Mouse (Mus musculus) liver, embryonic 15.5 days (tissue): Measurements from ENCODE around the gene Gm42742. TPM values are rescaled to one million over a fixed set of nuclear protein-coding genes. Genes with fewer than 3 reads are reported as not detected.

Source experiments
- ATAC-seq: fragments of 200-750 bp; cut with Nextera tagmentation; 2 replicates; pipeline ENCODE4 v1.8.0; 2017; ENCODE audit warnings: moderate number of reproducible peaks, mild to moderate bottlenecking, moderate library complexity; ENCODE audit not compliant: insufficient read depth
- H3K27ac ChIP-seq: fragments of 300-500 bp; sonication (generic); replicated peaks from 2 replicates; pipeline ENCODE4 v1.5.1; 2015; ENCODE audit warnings: mild to moderate bottlenecking, inconsistent platforms
- H3K27me3 ChIP-seq: fragments of 300-500 bp; sonication (generic); 2 replicates; pipeline ENCODE4 v1.6.1; 2015; ENCODE audit warnings: mild to moderate bottlenecking, inconsistent platforms
- H3K36me3 ChIP-seq: fragments of 300-500 bp; sonication (generic); replicated peaks from 2 replicates; pipeline ENCODE4 v1.6.1; 2015; ENCODE audit warnings: moderate library complexity, mild to moderate bottlenecking, inconsistent platforms
- H3K4me1 ChIP-seq: fragments of 300-500 bp; sonication (generic); replicated peaks from 2 replicates; pipeline ENCODE4 v1.6.1; 2015; ENCODE audit warnings: inconsistent platforms
- H3K4me2 ChIP-seq: fragments of 300-500 bp; sonication (generic); 2 replicates; pipeline ENCODE4 v1.6.1; 2015; ENCODE audit warnings: moderate library complexity, mild to moderate bottlenecking, inconsistent platforms
- H3K4me3 ChIP-seq: fragments of 300-500 bp; sonication (generic); replicated peaks from 2 replicates; pipeline ENCODE4 v1.5.1; 2015; ENCODE audit warnings: mild to moderate bottlenecking, inconsistent platforms
- H3K9ac ChIP-seq: fragments of 300-500 bp; sonication (generic); 2 replicates; pipeline ENCODE4 v1.6.1; 2015; ENCODE audit warnings: moderate library complexity, mild to moderate bottlenecking, inconsistent platforms
- H3K9me3 ChIP-seq: fragments of 300-500 bp; sonication (generic); replicated peaks from 2 replicates; pipeline ENCODE4 v1.6.1; 2016; ENCODE audit warnings: inconsistent platforms
- WGBS: fragments of 180-500 bp; shearing (Covaris S2); methylation state at CpG from one replicate; pipeline ENCODE4 v1.1.7; 2015; ENCODE audit warnings: mixed read lengths; ENCODE audit not compliant: insufficient replicate concordance; 5-methylcytosine and 5-hydroxymethylcytosine counted together
- polyA plus RNA-seq: library from polyadenylated mRNA; unstranded; fragments of >200 nt; fragmentation: Nextera tagmentation; extraction: Ambion mirVana; gene quantifications from 2 replicates; pipeline ENCODE4 v1.2.1, GENCODE M21; 2015

Gene Gm42742
- polyA plus RNA-seq, 1 experiment from 2014 or later = 3.6 TPM

DNA sequence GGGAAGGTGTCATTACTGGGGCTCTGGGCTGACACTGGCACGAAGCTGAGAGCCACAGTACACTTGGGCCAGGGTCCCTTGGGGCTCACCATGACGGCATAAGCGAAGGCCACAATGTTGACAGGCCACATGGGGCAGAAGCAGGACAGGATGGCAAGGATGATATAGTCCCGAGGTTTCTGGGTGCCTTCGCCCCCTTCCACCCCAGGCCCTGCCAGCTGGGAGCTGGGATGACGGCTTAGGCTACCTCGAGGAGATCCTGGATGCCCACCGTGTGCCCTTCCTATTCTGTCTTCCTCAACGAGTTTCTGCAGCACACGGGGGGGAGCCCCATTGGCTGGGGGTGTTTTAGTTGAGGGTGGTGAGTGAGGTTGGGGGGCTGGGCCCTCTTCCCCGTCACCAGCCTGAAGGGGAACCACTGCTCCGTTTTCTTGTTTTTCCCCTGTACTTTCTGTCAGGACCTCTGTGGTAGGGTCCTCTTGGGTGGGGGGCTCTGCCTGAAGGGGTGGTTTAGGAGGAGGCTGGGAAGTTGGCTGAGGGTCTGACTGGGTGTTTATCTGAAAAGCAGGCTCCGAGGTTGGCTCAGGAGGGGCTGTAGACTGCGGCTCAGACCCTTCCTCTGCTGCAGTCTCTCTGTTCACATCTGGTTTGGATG lies 1.5 kb downstream of the Gm42742 start:
- Histone ChIP-seq H3K4me1 (peaks cover 74% of the 10 kb centered on the region), H3K4me2 (no peak overlapping the region), H3K27ac (no peak overlapping the region), H3K4me3 (no peak overlapping the region), H3K9me3 (no peaks in the 10 kb centered on the region), H3K9ac (no peak overlapping the region), H3K27me3 (no peaks in the 10 kb centered on the region), H3K36me3 (peaks cover 39% of the 10 kb centered on the region)
- no peak for ATAC-seq
- 63% methylated on average over 14 of the region's 14 CpGs for WGBS

- H3K27ac ChIP-seq = no peak overlapping the region
- no peak overlapping the region for H3K9ac ChIP-seq
- H3K4me1 ChIP-seq = peaks cover 74% of the 10 kb centered on the region
These were observed 2.2 kb downstream of the Gm42742 start for GRCm38 (mm10) chr7:127018416-127019305.

DNA sequence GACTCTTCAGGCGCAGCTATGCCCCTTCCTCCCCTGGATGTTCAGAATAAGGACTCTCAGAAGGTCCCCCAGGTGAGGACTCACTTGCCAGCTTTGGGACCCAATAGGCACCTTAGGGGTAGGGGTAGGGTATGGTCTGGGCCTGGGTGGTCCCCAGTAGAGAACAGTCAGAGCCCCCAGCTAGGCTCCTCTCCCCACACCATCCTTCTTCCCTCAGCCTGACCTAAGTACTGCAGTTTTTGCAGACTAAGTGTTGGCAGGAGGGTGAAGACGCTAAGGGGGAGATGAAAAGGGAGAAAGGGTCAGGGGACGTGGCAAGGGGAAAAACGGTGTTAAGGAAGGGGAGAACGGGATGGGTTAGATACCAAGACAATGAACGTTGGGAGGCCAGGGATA lies 2.9 kb downstream of the Gm42742 start:
- Histone ChIP-seq H3K9me3 (no peaks in the 10 kb centered on the region), H3K4me1 (peaks cover 74% of the 10 kb centered on the region), H3K4me3 (0 out of 2 replicates have a peak overlapping the region, but pooled peaks have one; percentile 78), H3K27ac (peak overlapping the region; percentile 60), H3K36me3 (peaks cover 24% of the 10 kb centered on the region), H3K4me2 (no peak overlapping the region), H3K9ac (no peak overlapping the region), H3K27me3 (no peaks in the 10 kb centered on the region)
- ATAC-seq = no peak
- WGBS = 44% methylated on average over 6 of the region's 6 CpGs

More at GRCm38 (mm10) chr7:127018416-127019305, 2.2 kb downstream of the Gm42742 start:
- Histone ChIP-seq H3K4me3 (no peak overlapping the region), H3K9me3 (no peaks in the 10 kb centered on the region), H3K27me3 (no peaks in the 10 kb centered on the region), H3K36me3 (peaks cover 32% of the 10 kb centered on the region), H3K4me2 (no peak overlapping the region)
- 81% methylated on average over 15 of the region's 15 CpGs for WGBS
- ATAC-seq = no peak

DNA sequence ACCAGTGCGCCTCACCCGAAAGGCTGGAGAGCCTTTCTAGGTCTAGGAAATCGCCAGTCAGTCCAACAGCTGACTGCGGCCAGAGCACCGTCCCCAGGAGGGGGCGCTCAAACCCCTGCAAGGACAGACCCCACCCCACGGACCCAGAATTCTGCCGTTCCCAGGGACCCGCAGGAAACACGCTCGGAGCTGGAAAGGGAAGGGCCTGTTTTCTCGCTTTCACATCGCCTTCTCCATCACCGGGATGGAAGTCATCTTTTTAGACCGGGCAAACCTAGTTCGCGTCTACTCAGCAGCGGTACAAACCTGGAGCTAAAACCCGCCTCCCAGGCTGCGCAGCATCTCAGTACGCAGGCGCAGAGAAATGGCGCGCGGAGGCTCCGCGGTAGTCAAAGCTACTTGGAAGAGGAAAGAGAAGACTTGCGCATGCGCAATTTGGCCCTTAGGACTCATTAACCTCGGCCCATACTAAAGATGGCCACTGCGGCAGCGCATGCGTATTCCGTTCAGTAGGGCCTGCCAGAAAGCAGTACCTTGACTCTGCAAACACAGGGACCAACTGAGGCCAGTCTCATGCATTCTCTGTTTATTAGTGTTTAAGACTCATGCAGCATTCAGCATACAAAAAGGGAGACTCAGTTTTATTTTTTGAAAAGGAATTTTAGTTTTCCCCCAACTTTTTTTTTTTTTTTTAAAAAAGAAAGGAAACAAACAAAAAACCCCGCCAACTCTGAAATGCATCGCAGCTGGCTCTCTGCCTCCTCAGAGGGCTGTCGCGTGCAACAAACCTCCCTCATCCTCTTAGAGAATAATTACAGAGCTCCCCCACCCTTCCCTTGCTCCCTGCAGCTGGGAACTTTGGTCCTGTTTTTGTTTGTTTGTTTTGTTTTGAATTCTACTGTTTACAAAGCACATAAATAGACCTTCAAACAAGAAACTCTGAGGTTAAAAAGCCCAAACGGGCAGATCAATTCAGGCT lies 3.6 kb downstream of the Gm42742 start, which contains the start of gene Pagr1a:
Gene Pagr1a, minus strand, starts transcription at position 382 of the 979 bp plus-strand sequence.
- H3K27ac ChIP-seq = peak within 1 kb of the TSS; percentile 95
- H3K4me1 ChIP-seq = peaks cover 69% of the 10 kb centered on the region
- H3K4me2 ChIP-seq = peak within 1 kb of the TSS; percentile 96
- H3K27me3 ChIP-seq = no peaks in the 10 kb centered on the region
- WGBS = 4% methylated on average over 39 of the region's 39 CpGs
- peak within 1 kb of the TSS; percentile 89 for H3K9ac ChIP-seq
- H3K4me3 ChIP-seq = peak within 1 kb of the TSS; percentile 78
- ATAC-seq = peak; percentile 83
- H3K36me3 ChIP-seq = peaks cover 21% of the 10 kb centered on the region
- no peaks in the 10 kb centered on the region for H3K9me3 ChIP-seq

DNA sequence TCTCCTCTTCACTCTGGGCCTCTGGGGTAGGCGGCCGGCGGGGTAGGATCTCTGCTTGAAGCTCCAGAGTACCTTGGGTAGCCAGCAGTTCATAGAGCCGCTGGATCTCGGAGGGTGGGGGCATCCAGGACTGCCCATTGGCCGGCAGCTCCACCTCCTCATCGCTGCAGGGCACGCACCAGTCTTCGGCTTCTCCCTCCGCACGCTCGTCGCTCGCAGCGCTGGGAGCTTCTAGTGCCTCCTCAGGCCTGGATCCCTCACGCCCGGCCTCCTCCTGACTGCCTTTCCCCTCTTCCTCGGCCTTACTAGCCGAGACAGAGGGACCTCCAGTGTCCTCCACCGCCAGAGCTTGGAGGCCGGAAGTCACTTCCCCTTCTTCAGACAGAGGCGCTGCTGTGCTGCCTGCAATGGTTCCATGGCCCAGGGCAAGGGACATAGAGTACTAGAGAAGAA lies 4.4 kb downstream of the Gm42742 start:
- H3K27me3 ChIP-seq = no peaks in the 10 kb centered on the region
- peaks cover 66% of the 10 kb centered on the region for H3K4me1 ChIP-seq
- 0% methylated on average over 22 of the region's 22 CpGs for WGBS
- H3K36me3 ChIP-seq = peaks cover 16% of the 10 kb centered on the region
- H3K9me3 ChIP-seq = no peaks in the 10 kb centered on the region
- H3K4me3 ChIP-seq = peak overlapping the region; percentile 78
- peak; percentile 66 for ATAC-seq
- H3K4me2 ChIP-seq = peak overlapping the region; percentile 96
- H3K27ac ChIP-seq = peak overlapping the region; percentile 95
- peak overlapping the region; percentile 89 for H3K9ac ChIP-seq

DNA sequence TGATC lies 4.6 kb downstream of the Gm42742 start, which contains the start of gene Pagr1b:
Gene Pagr1b, minus strand, starts transcription at position 4 of the 5 bp plus-strand sequence.
- no peak for ATAC-seq
- no peaks in the 10 kb centered on the region for H3K27me3 ChIP-seq
- peaks cover 66% of the 10 kb centered on the region for H3K4me1 ChIP-seq
- peak within 1 kb of the TSS; percentile 89 for H3K9ac ChIP-seq
- peak within 1 kb of the TSS; percentile 78 for H3K4me3 ChIP-seq
- H3K9me3 ChIP-seq = no peaks in the 10 kb centered on the region
- peak within 1 kb of the TSS; percentile 96 for H3K4me2 ChIP-seq
- H3K27ac ChIP-seq = peak within 1 kb of the TSS; percentile 95
- H3K36me3 ChIP-seq = peaks cover 16% of the 10 kb centered on the region

GRCm38 (mm10) chr7:127016081-127016480 lies 4.8 kb downstream of the Gm42742 start:
- peak; percentile 32 for ATAC-seq
- Histone ChIP-seq H3K27ac (peak overlapping the region; percentile 95), H3K4me3 (peak overlapping the region; percentile 78), H3K4me2 (peak overlapping the region; percentile 96), H3K4me1 (peaks cover 66% of the 10 kb centered on the region), H3K27me3 (no peaks in the 10 kb centered on the region), H3K9ac (peak overlapping the region; percentile 89), H3K36me3 (peaks cover 16% of the 10 kb centered on the region), H3K9me3 (no peaks in the 10 kb centered on the region)
- WGBS = 3% methylated on average over 10 of the region's 10 CpGs

DNA sequence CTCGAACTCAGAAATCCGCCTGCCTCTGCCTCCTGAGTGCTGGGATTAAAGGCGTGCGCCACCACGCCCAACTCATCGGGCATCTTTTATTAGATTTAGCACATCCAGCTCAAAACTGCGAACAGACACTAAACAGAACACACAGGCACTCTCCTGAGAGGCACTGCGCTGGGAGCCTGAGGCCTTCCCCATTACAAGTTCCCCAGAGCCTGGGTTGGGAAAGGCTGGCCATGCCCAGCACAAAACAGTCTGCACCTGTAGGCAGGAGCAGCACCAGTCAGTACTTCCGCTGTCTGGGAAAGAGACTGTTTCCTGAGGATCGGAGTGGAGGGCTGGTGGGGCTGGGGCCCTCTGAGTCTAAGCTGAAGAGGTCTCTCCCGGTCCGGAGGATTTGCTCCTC lies 5.9 kb downstream of the Gm42742 start:
- peaks cover 16% of the 10 kb centered on the region for H3K36me3 ChIP-seq
- H3K27ac ChIP-seq = peak overlapping the region; percentile 95; the same call in 1 of the 2 replicates
- no peaks in the 10 kb centered on the region for H3K9me3 ChIP-seq
- H3K4me1 ChIP-seq = peaks cover 63% of the 10 kb centered on the region
- H3K4me3 ChIP-seq = peak overlapping the region; percentile 78; the same call in 1 of the 2 replicates
- no peak for ATAC-seq
- peak overlapping the region; percentile 96 for H3K4me2 ChIP-seq
- no peaks in the 10 kb centered on the region for H3K27me3 ChIP-seq
- no peak overlapping the region for H3K9ac ChIP-seq
- 87% methylated on average over 12 of the region's 12 CpGs for WGBS

DNA sequence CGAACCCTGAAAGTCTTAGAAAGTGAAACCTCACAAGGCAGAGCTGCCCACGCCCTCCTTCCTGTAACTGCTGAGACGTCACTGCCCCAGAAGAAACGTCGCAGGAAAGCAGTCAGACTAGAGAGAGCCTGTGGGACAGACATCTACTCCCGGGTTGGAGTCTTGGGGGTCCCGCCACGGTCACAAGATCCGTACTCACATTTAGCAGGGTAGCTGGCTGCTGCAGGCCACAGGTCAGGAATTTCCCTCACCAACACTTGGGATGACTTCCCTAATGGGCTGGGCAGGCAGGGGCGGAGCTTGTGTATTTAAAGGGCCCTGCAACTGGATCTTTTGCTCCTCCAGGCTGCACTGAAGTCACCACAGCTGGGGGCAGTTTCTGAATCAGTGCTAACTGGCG lies 6.6 kb downstream of the Gm42742 start, which contains the start of gene Mvp:
Gene Mvp, minus strand, starts transcription at position 302 of the 400 bp plus-strand sequence.
- peak within 1 kb of the TSS; percentile 52 for H3K9ac ChIP-seq
- H3K4me3 ChIP-seq = peak within 1 kb of the TSS; percentile 78
- H3K4me2 ChIP-seq = peak within 1 kb of the TSS; percentile 96
- H3K27ac ChIP-seq = peak within 1 kb of the TSS; percentile 95
- no peak for ATAC-seq
- H3K36me3 ChIP-seq = peaks cover 16% of the 10 kb centered on the region
- H3K27me3 ChIP-seq = no peaks in the 10 kb centered on the region
- 20% methylated on average over 11 of the region's 11 CpGs for WGBS
- no peaks in the 10 kb centered on the region for H3K9me3 ChIP-seq
- H3K4me1 ChIP-seq = peaks cover 68% of the 10 kb centered on the region

DNA sequence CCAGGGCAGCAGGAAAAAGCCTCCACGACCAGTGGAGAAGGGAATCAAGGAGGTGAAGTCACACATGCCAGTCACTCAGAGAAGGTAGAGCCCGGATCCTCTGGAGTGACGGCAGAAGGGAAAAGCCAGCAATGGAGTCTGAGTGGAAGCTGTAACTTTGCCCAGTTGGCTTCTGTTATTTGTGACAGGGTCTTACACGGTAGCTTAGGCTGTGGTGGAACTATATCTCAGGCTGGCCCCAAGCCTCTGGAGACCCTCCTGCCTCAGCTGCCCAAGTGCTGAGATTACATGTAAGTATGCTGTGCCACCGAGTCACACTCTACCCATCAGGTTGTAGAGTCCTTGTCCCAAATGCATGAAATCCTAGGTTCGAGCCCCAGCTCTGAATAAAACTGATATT lies 7.5 kb downstream of the Gm42742 start:
- Histone ChIP-seq H3K4me2 (peak overlapping the region; percentile 96), H3K4me1 (peaks cover 74% of the 10 kb centered on the region), H3K4me3 (peak overlapping the region; percentile 64), H3K9me3 (no peaks in the 10 kb centered on the region), H3K27me3 (no peaks in the 10 kb centered on the region), H3K9ac (no peak overlapping the region), H3K27ac (no peak overlapping the region; the same call in 1 of the 2 replicates), H3K36me3 (peaks cover 16% of the 10 kb centered on the region)
- ATAC-seq = no peak
- 76% methylated on average over 6 of the region's 6 CpGs for WGBS
